Mouse (Mus musculus): ENCODE results near the gene Xk. TPM values are rescaled to one million over a fixed set of nuclear protein-coding genes. Genes with fewer than 3 reads are reported as not detected.

Xk gene
- total RNA-seq (2012; rRNA removed) (0.68 and 0.88 TPM in 2 replicates), total RNA-seq (2014; rRNA removed) (0.05 and 0.08 TPM in 2 replicates), polyA plus RNA-seq (2012; ENCODE audit: insufficient read length, low read depth) (0.35 and 0.44 TPM in 2 replicates)

DNA sequence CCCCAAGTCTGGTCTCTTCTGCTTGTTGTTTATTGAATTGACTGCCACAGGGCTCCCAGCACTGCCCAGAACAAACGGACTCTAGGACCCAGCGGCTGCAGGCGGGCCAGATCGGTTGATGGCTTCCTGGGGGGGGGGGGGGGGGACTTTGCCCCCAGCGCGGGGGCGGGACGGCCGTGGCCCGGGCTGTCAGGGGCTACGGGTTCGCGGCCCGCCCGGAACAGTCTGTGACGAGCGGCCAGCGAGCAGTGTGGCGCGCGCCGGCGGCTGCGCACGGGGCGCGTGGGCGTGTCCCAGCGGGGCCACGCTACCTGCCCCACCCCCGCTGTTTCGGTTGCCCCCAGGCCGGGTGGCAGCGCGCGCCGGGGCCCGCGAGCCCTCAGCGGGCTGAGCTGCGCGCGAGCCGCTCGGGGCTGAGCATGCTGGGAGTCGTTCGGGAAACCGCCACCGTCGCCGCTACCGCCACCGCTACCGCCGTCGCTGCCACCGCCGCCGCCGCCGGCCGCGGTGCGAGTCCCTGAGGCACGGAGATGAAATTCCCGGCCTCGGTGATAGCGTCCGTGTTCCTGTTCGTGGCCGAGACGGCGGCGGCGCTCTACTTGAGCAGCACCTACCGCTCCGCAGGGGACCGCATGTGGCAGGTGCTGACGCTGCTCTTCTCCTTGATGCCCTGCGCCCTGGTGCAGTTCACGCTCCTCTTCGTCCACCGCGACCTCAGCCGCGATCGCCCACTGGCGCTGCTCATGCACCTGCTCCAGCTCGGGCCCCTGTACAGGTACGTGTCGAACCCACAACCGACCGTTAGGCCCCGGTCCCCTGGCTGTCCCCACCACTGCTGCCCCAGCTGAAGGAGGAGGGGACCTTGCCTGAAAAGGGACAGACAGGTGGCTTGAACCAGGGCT is at the start of gene Xk:
TSS of gene Xk (plus strand) at position 297 of the 902 bp plus-strand sequence.
- peak within 1 kb of the TSS; percentile 63 for H3K9ac ChIP-seq (ENCODE audit: insufficient read depth, low read depth)
- in situ Hi-C loops (cut with MboI; ENCODE audit: low pct_ligation_motif_present, low pct_unique_long_range_greater_than_20kb, low sequenced_read_pairs) (no loop called here), dilution Hi-C loops (cut with MboI; ENCODE audit: extremely low pct_ligation_motif_present, extremely low pct_unique_long_range_greater_than_20kb, low sequenced_read_pairs) (no loop called here)
- H3K27ac ChIP-seq (ENCODE audit: insufficient read depth, low read depth), result 0 out of 2 replicates have a peak within 1 kb of the TSS, but pooled peaks have one; percentile 11
- H3K4me3 ChIP-seq (replicated peaks in 1 of 3; ENCODE audit: low read depth in 2 of 3, low read length in 2 of 3, poor library complexity in 1 of 3), result peak within 1 kb of the TSS in 2 of 3 experiments; percentile 36 to 73
- H3K79me2 ChIP-seq (replicated peaks; ENCODE audit: control insufficient read depth, extremely low read depth, insufficient read depth, poor library complexity, severe bottlenecking), result no peaks in the 10 kb centered on the region
- TF ChIP-seq USF2 (conservative IDR thresholded peaks at IDR 0.05; ENCODE audit: low read depth, low read length) (no peak), NRF1 (IDR thresholded peaks at IDR 0.05; ENCODE audit: low read depth, low read length) (peak; percentile 80), POLR2AphosphoS2 (IDR thresholded peaks at IDR 0.05; ENCODE audit: low read depth, low read length) (no peak), RCOR1 (conservative IDR thresholded peaks at IDR 0.05; ENCODE audit: low read depth, low read length) (no peak), UBTF (IDR thresholded peaks at IDR 0.05; ENCODE audit: low read depth, low read length) (no peak), MAFK (IDR thresholded peaks at IDR 0.05; ENCODE audit: insufficient replicate concordance, low read length) (no peak), CHD2 (IDR thresholded peaks at IDR 0.05; ENCODE audit: low read length) (no peak), TCF12 (IDR thresholded peaks at IDR 0.05; ENCODE audit: low read depth, low read length) (peak; percentile 19; the same call in 1 of the 2 replicates), NELFE (IDR thresholded peaks at IDR 0.05; ENCODE audit: low read depth, low read length) (no peak), PAX5 (IDR thresholded peaks at IDR 0.05; ENCODE audit: low read length) (no peak), CTCF (conservative IDR thresholded peaks at IDR 0.05 in 1 of 2, IDR thresholded peaks at IDR 0.05 in 1 of 2; ENCODE audit: low read depth in 2 of 2, low read length in 2 of 2) (no peak), SMC3 (IDR thresholded peaks at IDR 0.05; ENCODE audit: low read depth, low read length) (no peak), ELF1 (IDR thresholded peaks at IDR 0.05; ENCODE audit: low read depth, low read length) (no peak), JUND (conservative IDR thresholded peaks at IDR 0.05; ENCODE audit: low read depth, low read length) (no peak), JUN (IDR thresholded peaks at IDR 0.05; ENCODE audit: insufficient read depth, low read depth, low read length) (no peak), POLR2A (IDR thresholded peaks at IDR 0.05; ENCODE audit: low read depth, low read length) (0 out of 2 replicates have a peak, but pooled peaks have one; percentile 30), USF1 (IDR thresholded peaks at IDR 0.05; ENCODE audit: low read depth, low read length) (no peak), ZNF384 (IDR thresholded peaks at IDR 0.05; ENCODE audit: low read depth, low read length) (no peak), KAT2A (IDR thresholded peaks at IDR 0.05; ENCODE audit: insufficient replicate concordance, low read length) (no peak), MAX (IDR thresholded peaks at IDR 0.05; ENCODE audit: low read length) (no peak), CHD1 (IDR thresholded peaks at IDR 0.05; ENCODE audit: low read depth, low read length) (no peak), E2F4 (IDR thresholded peaks at IDR 0.05; ENCODE audit: insufficient replicate concordance, low read depth, low read length) (no peak), GABPA (IDR thresholded peaks at IDR 0.05; ENCODE audit: insufficient replicate concordance, low read depth, low read length) (no peak), ETS1 (conservative IDR thresholded peaks at IDR 0.05; ENCODE audit: low read depth, low read length) (no peak)
- DNase-seq (ENCODE audit: extremely low read depth), result no peak
- H3K27me3 ChIP-seq (replicated peaks), result no peaks in the 10 kb centered on the region
- H3K4me2 ChIP-seq (ENCODE audit: insufficient read depth, low read depth, poor library complexity, severe bottlenecking), result peak within 1 kb of the TSS; percentile 56; the same call in 1 of the 2 replicates
- H3K4me1 ChIP-seq (ENCODE audit: control insufficient read depth in 1 of 2, insufficient read depth in 2 of 2), result no peaks in the 10 kb centered on the region
- H3K9me3 ChIP-seq (replicated peaks; ENCODE audit: low read length), result peaks cover 4% of the 10 kb centered on the region
- H3K36me3 ChIP-seq (replicated peaks in 1 of 2; ENCODE audit: control insufficient read depth in 1 of 2, insufficient read depth in 1 of 2, low read length in 1 of 2), result no peaks in the 10 kb centered on the region

Data from CH12.LX (cell line).